15 mouse cellular contexts compared by ENCODE assay signal in the genomic region with DNA sequence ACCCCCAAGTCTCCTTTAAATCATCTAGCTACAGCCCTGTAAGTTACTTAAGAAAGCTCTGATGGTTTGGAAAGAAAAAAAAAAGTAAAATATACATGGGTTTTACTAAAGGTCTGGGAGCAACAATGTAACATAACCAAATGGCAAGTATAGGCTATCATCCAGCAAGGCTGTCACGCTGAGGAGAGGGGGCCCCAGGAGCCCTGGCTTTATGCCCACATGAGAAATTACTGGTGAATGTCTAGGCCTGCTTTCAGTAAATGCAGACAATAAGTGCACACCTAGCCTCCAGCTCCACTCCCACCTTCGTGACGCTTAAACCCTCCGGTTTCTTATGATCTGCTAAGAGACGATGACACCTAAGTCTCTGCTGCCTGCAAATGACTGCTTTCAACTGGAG.
"Had no signal": no experiment of that assay in that cellular context is flagged by ENCODE, and none has a peak within 500 bp of the region (broad histone marks: within the 10 kb centered on the region; RNA-seq: fewer than 3 reads in every experiment).

No protein-coding gene starts in this region.

- H3K9me3 ChIP-seq: limb, embryonic 13.5 days; midbrain, embryonic 10.5 days; neural tube, embryonic 15.5 days had no signal

- H3K4me2 ChIP-seq: limb, embryonic 13.5 days; neural tube, embryonic 15.5 days had no signal

- H3K4me3 ChIP-seq: limb, embryonic 13.5 days; midbrain, embryonic 10.5 days; myocyte; neural tube, embryonic 15.5 days had no signal

- DNase-seq: kidney, postnatal 25 days; layer of hippocampus, adult 9-11 months; layer of hippocampus, postnatal 36 days; lung, adult 2 months; lung, postnatal 10 days; lung, postnatal 4 days; midbrain, embryonic 14.5 days; right cerebral cortex, adult 18-20 months; right cerebral cortex, postnatal 25 days; thymus, postnatal 36 days had no signal

- H3K36me3 ChIP-seq: limb, embryonic 13.5 days; midbrain, embryonic 10.5 days; neural tube, embryonic 15.5 days had no signal

- H3K27ac ChIP-seq: limb, embryonic 13.5 days; liver, embryonic 14.5 days; midbrain, embryonic 10.5 days; neural tube, embryonic 15.5 days had no signal

- H3K9ac ChIP-seq: limb, embryonic 13.5 days; liver, embryonic 14.5 days; neural tube, embryonic 15.5 days had no signal

- H3K4me1 ChIP-seq: limb, embryonic 13.5 days had no signal
